Mouse (Mus musculus) brain, embryonic 14.5 days (tissue): ENCODE results near the gene Pde4d. TPM values are rescaled to one million over a fixed set of nuclear protein-coding genes. Genes with fewer than 3 reads are reported as not detected.
A peak's percentile ranks its signal among the peaks of the same experiment; 100 is the strongest.
"Not testable (repeated sequence)": the region's sequence is repeated elsewhere in the genome, so short reads cannot be mapped to it uniquely, and the experiment has no call there.

Source experiments
- DNase-seq: peaks from one replicate; pipeline ENCODE4 v3.0.0-alpha.2; 2011; ENCODE audit warnings: low read depth
- CTCF ChIP-seq: fragments of 200-500 bp; IDR thresholded peaks from 2 replicates; pipeline ENCODE4 v1.5.1; 2012; ENCODE audit warnings: inconsistent platforms, mild to moderate bottlenecking, moderate library complexity, borderline replicate concordance; ENCODE audit not compliant: insufficient read depth, insufficient read length; ENCODE audit errors: extremely low read depth
- POLR2A ChIP-seq: fragments of 200-500 bp; IDR thresholded peaks from 2 replicates; pipeline ENCODE4 v1.6.1; 2012; ENCODE audit warnings: mild to moderate bottlenecking, inconsistent platforms, borderline replicate concordance; ENCODE audit not compliant: poor library complexity, insufficient read depth, insufficient read length, severe bottlenecking; ENCODE audit errors: extremely low read depth
- polyA plus RNA-seq: library from polyadenylated mRNA; depleted of rRNA; stranded (reverse); fragments of >200 nt; gene quantifications from 2 replicates; pipeline ENCODE4 v1.2.3, GENCODE M21; 2012

Gene Pde4d
- polyA plus RNA-seq, 1 experiment, result 34.9 TPM

- DNase-seq, result no peak
- no peak for TF ChIP-seq CTCF
- no peak for TF ChIP-seq POLR2A
Observed at GRCm38 (mm10) chr13:108654026-108654723, 204.4 kb downstream of the Pde4d start.

GRCm38 (mm10) chr13:108666579-108666978 is 216.8 kb downstream of the Pde4d start:
- no peak for DNase-seq

GRCm38 (mm10) chr13:108667077-108667476 is 217.3 kb downstream of the Pde4d start:
- TF ChIP-seq CTCF (no peak), POLR2A (no peak)
- no peak for DNase-seq

More at GRCm38 (mm10) chr13:108666579-108666978, 216.8 kb downstream of the Pde4d start:
- no peak for TF ChIP-seq CTCF
- TF ChIP-seq POLR2A, result no peak

- no peak for DNase-seq
- TF ChIP-seq POLR2A (no peak), CTCF (no peak)
Observed at GRCm38 (mm10) chr13:108677056-108677455, 227.3 kb downstream of the Pde4d start.

GRCm38 (mm10) chr13:108683018-108683417 is 233.3 kb downstream of the Pde4d start:
- TF ChIP-seq POLR2A, result no peak
- TF ChIP-seq CTCF, result no peak
- DNase-seq, result no peak

GRCm38 (mm10) chr13:108685817-108686216 is 236.1 kb downstream of the Pde4d start:
- peak; percentile 31 for DNase-seq
- no peak for TF ChIP-seq POLR2A
- no peak for TF ChIP-seq CTCF

GRCm38 (mm10) chr13:108686262-108686661 is 236.5 kb downstream of the Pde4d start:
- DNase-seq, result no peak
- no peak for TF ChIP-seq POLR2A
- TF ChIP-seq CTCF, result no peak

- TF ChIP-seq POLR2A, result no peak
- no peak for TF ChIP-seq CTCF
- no peak for DNase-seq
Observed at GRCm38 (mm10) chr13:108686807-108687206, 237.1 kb downstream of the Pde4d start.

GRCm38 (mm10) chr13:108692883-108693550 is 243.3 kb downstream of the Pde4d start:
- TF ChIP-seq CTCF (no peak), POLR2A (no peak)
- no peak for DNase-seq

- DNase-seq, result no peak
- no peak for TF ChIP-seq POLR2A
- no peak for TF ChIP-seq CTCF
Observed at GRCm38 (mm10) chr13:108705441-108705840, 255.7 kb downstream of the Pde4d start.

GRCm38 (mm10) chr13:108714032-108714431 is 264.3 kb downstream of the Pde4d start:
- DNase-seq, result no peak
- TF ChIP-seq POLR2A, result no peak
- TF ChIP-seq CTCF, result no peak

GRCm38 (mm10) chr13:108715029-108715428 is 265.3 kb downstream of the Pde4d start:
- no peak for TF ChIP-seq POLR2A
- TF ChIP-seq CTCF, result no peak
- no peak for DNase-seq

- DNase-seq, result no peak
Observed at GRCm38 (mm10) chr13:108722234-108722633, 272.5 kb downstream of the Pde4d start.

GRCm38 (mm10) chr13:108734356-108734755 is 284.6 kb downstream of the Pde4d start:
- DNase-seq, result not testable (repeated sequence)

More at GRCm38 (mm10) chr13:108722234-108722633, 272.5 kb downstream of the Pde4d start:
- peak; percentile 18; the same call in 1 of the 2 replicates for TF ChIP-seq CTCF
- TF ChIP-seq POLR2A, result no peak

GRCm38 (mm10) chr13:108751155-108751840 is 301.6 kb downstream of the Pde4d start:
- TF ChIP-seq CTCF (no peak), POLR2A (no peak)
- DNase-seq, result no peak
